Mouse (Mus musculus) liver, embryonic 14.5 days (tissue): ENCODE results near the gene Iqgap2.

Source experiments
- CTCF ChIP-seq: IDR thresholded peaks from 2 replicates; pipeline ENCODE4 v1.5.1; 2016; ENCODE audit warnings: antibody characterized with exemption, low read depth, control low read depth
- EP300 ChIP-seq: IDR thresholded peaks from 2 replicates; pipeline ENCODE4 v1.6.1; 2016; ENCODE audit warnings: antibody characterized with exemption, low read depth

GRCm38 (mm10) chr13:95752386-95752785, 139.3 kb downstream of the Iqgap2 start:
- TF ChIP-seq CTCF, result no peak
- no peak for TF ChIP-seq EP300
